Mouse (Mus musculus) stomach, postnatal 0 days (tissue): Measurements from ENCODE around the gene Galm. TPM values are rescaled to one million over a fixed set of nuclear protein-coding genes. Genes with fewer than 3 reads are reported as not detected.

Experiments used
- ATAC-seq: fragments of 200-750 bp; cut with Nextera tagmentation; 2 replicates; pipeline ENCODE4 v1.8.0; 2017; ENCODE audit not compliant: low FRiP score, low TSS enrichment
- DNase-seq: peaks from one replicate; pipeline ENCODE4 v3.0.0-alpha.2; 2016; ENCODE audit warnings: low spot score
- H3K27ac ChIP-seq: fragments of 300-500 bp; sonication (generic); replicated peaks from 2 replicates; pipeline ENCODE4 v1.5.1; 2014; ENCODE audit warnings: mild to moderate bottlenecking, control low read depth
- H3K27me3 ChIP-seq: fragments of 300-500 bp; sonication (generic); 2 replicates; pipeline ENCODE4 v1.6.1; 2014; ENCODE audit warnings: low read length; ENCODE audit not compliant: control insufficient read depth, insufficient read depth
- H3K36me3 ChIP-seq: fragments of 300-500 bp; sonication (generic); 2 replicates; pipeline ENCODE4 v1.6.1; 2014; ENCODE audit warnings: low read length, mixed read lengths; ENCODE audit not compliant: control insufficient read depth, insufficient read depth
- H3K4me1 ChIP-seq: fragments of 300-500 bp; sonication (generic); replicated peaks from 2 replicates; pipeline ENCODE4 v1.6.1; 2014; ENCODE audit warnings: antibody characterized with exemption; ENCODE audit not compliant: control insufficient read depth, insufficient read depth
- H3K4me2 ChIP-seq: fragments of 300-500 bp; sonication (generic); replicated peaks from 2 replicates; pipeline ENCODE4 v1.6.1; 2014; ENCODE audit warnings: low read depth, mild to moderate bottlenecking, control low read depth, moderate library complexity
- H3K4me3 ChIP-seq: fragments of 300-500 bp; sonication (generic); 2 replicates; pipeline ENCODE4 v1.5.1; 2014; ENCODE audit warnings: low read depth, low read length, control low read depth
- H3K9ac ChIP-seq: fragments of 300-500 bp; sonication (generic); 2 replicates; pipeline ENCODE4 v1.6.1; 2014; ENCODE audit warnings: mild to moderate bottlenecking, low read length, control low read depth, mixed read lengths
- H3K9me3 ChIP-seq: fragments of 300-500 bp; sonication (generic); 2 replicates; pipeline ENCODE4 v1.6.1; 2016; ENCODE audit warnings: low read length; ENCODE audit not compliant: control insufficient read depth
- CTCF ChIP-seq: IDR thresholded peaks from 2 replicates; pipeline ENCODE4 v1.5.1; 2016; ENCODE audit warnings: antibody characterized with exemption, low read depth, mild to moderate bottlenecking, moderate library complexity
- EP300 ChIP-seq: optimal IDR thresholded peaks from 2 replicates; pipeline ENCODE3; 2016; ENCODE audit warnings: antibody characterized with exemption
- WGBS: fragments of 180-500 bp; shearing (Covaris S2); extraction: QIAGEN DNeasy Blood & Tissue Kit; methylation state at CpG from one replicate; pipeline ENCODE4 v1.1.7; 2014; 5-methylcytosine and 5-hydroxymethylcytosine counted together
- polyA plus RNA-seq: library from polyadenylated mRNA; unstranded; fragments of >200 nt; fragmentation: Nextera tagmentation; extraction: Ambion mirVana; gene quantifications from 2 replicates; pipeline ENCODE4 v1.2.1, GENCODE M21; 2015

Gene Galm
- polyA plus RNA-seq, 1 experiment from 2014 or later = 31.6 TPM

DNA sequence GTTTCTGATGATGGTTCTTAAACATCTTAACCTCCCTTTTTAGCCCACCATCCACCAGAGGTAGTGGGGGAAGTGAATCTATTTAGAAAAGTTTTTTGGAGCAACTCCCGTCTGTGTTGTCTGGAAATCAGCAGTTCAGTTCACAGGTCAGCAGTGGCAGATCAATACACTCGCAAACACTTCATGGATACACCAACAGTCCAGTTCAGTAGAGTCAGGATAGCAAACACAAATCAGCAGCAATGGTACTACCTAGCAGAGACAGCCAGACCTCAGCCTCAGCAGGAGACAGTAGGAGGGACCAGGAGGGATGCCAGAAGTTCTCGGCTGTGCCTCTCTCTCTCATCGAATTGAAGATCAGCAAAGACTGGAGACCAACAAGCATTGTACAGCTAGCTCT, 44.7 kb downstream of the Galm start:
- Histone ChIP-seq H3K36me3 (no peaks in the 10 kb centered on the region), H3K27me3 (no peaks in the 10 kb centered on the region), H3K27ac (no peak overlapping the region), H3K4me1 (peaks cover 3% of the 10 kb centered on the region; the same call in 1 of the 2 replicates), H3K4me2 (no peak overlapping the region), H3K9me3 (no peaks in the 10 kb centered on the region), H3K9ac (no peak overlapping the region), H3K4me3 (no peak overlapping the region)
- TF ChIP-seq EP300 (no peak), CTCF (no peak)
- no peak for DNase-seq
- no peak for ATAC-seq
- WGBS = 87% methylated on average over 4 of the region's 4 CpGs

DNA sequence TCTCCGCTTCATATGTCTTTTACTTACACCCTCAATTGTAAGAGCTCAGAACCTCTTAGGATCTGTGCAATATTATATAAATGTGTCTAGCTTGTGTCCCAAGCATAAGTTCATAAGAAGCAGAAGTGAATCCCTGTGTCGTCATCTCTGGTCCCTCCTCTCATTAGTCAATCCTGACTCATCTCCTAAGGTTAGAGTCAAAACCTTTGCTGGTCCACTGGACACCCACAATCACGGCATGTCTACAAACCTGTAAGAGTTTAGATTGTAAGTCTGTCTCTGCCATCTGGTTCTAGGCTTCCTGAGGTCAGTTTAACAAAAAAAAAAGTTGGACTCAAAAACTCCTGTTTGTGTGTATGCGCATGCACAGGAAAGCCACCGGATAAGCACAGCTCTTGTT, 45.5 kb downstream of the Galm start:
- no peak overlapping the region for H3K9ac ChIP-seq
- ATAC-seq = no peak
- H3K9me3 ChIP-seq = no peaks in the 10 kb centered on the region
- 82% methylated on average over 5 of the region's 5 CpGs for WGBS
- H3K4me3 ChIP-seq = no peak overlapping the region
- H3K4me2 ChIP-seq = no peak overlapping the region
- no peak for TF ChIP-seq CTCF
- no peak for TF ChIP-seq EP300
- no peaks in the 10 kb centered on the region; the same call in 1 of the 2 replicates for H3K4me1 ChIP-seq
- no peaks in the 10 kb centered on the region for H3K36me3 ChIP-seq
- no peak overlapping the region for H3K27ac ChIP-seq
- H3K27me3 ChIP-seq = no peaks in the 10 kb centered on the region
- no peak for DNase-seq

GRCm38 (mm10) chr17:80173708-80174107, 46.4 kb downstream of the Galm start:
- no peaks in the 10 kb centered on the region for H3K36me3 ChIP-seq
- no peak for ATAC-seq
- no peak overlapping the region for H3K27ac ChIP-seq
- no peaks in the 10 kb centered on the region for H3K4me1 ChIP-seq
- H3K27me3 ChIP-seq = no peaks in the 10 kb centered on the region
- 91% methylated on average over 2 of the region's 2 CpGs for WGBS
- no peak for DNase-seq
- H3K9me3 ChIP-seq = no peaks in the 10 kb centered on the region
- no peak overlapping the region for H3K4me2 ChIP-seq
- no peak overlapping the region for H3K4me3 ChIP-seq
- no peak overlapping the region for H3K9ac ChIP-seq
- no peak for TF ChIP-seq EP300
- TF ChIP-seq CTCF = no peak

- H3K4me1 ChIP-seq = no peaks in the 10 kb centered on the region
- H3K4me3 ChIP-seq = no peak overlapping the region
- 80% methylated on average over 3 of the region's 3 CpGs for WGBS
- no peaks in the 10 kb centered on the region for H3K36me3 ChIP-seq
- no peaks in the 10 kb centered on the region for H3K9me3 ChIP-seq
- H3K27ac ChIP-seq = no peak overlapping the region
- ATAC-seq = no peak
- no peak for TF ChIP-seq EP300
- no peak for TF ChIP-seq CTCF
- H3K9ac ChIP-seq = no peak overlapping the region
- H3K4me2 ChIP-seq = no peak overlapping the region
- no peaks in the 10 kb centered on the region for H3K27me3 ChIP-seq
- no peak for DNase-seq
Measured at GRCm38 (mm10) chr17:80174146-80174545, 46.9 kb downstream of the Galm start.

- DNase-seq (no peak), ATAC-seq (no peak)
- Histone ChIP-seq H3K4me2 (no peak overlapping the region), H3K27ac (no peak overlapping the region), H3K9ac (no peak overlapping the region), H3K36me3 (no peaks in the 10 kb centered on the region), H3K9me3 (no peaks in the 10 kb centered on the region), H3K4me3 (no peak overlapping the region), H3K4me1 (no peaks in the 10 kb centered on the region), H3K27me3 (no peaks in the 10 kb centered on the region)
- no peak for TF ChIP-seq EP300
- no peak for TF ChIP-seq CTCF
- WGBS = 78% methylated on average over 19 of the region's 19 CpGs
Measured at GRCm38 (mm10) chr17:80174699-80175385, 47.6 kb downstream of the Galm start.

GRCm38 (mm10) chr17:80175386-80175739, 48.1 kb downstream of the Galm start:
- H3K27ac ChIP-seq = no peak overlapping the region
- H3K4me3 ChIP-seq = no peak overlapping the region
- H3K4me2 ChIP-seq = no peak overlapping the region
- no peaks in the 10 kb centered on the region for H3K36me3 ChIP-seq
- H3K9ac ChIP-seq = no peak overlapping the region
- no peak for TF ChIP-seq CTCF
- no peak for TF ChIP-seq EP300
- 88% methylated on average over 4 of the region's 4 CpGs for WGBS
- ATAC-seq (no peak), DNase-seq (no peak)
- no peaks in the 10 kb centered on the region for H3K27me3 ChIP-seq
- no peaks in the 10 kb centered on the region for H3K4me1 ChIP-seq
- no peaks in the 10 kb centered on the region for H3K9me3 ChIP-seq
